Mouse (Mus musculus) heart, embryonic 11.5 days (tissue): ENCODE data around the gene Cdc73. TPM values are rescaled to one million over a fixed set of nuclear protein-coding genes. Genes with fewer than 3 reads are reported as not detected.

ENCODE experiments used
- ATAC-seq: fragments of 200-750 bp; cut with Nextera tagmentation; replicated peaks from 2 replicates; pipeline ENCODE4 v1.8.0; 2017; ENCODE audit warnings: moderate library complexity; ENCODE audit not compliant: insufficient number of reproducible peaks, low FRiP score, low TSS enrichment
- H3K27ac ChIP-seq: fragments of 300-500 bp; sonication (generic); 2 replicates; pipeline ENCODE4 v1.5.1; 2014; ENCODE audit warnings: mild to moderate bottlenecking, low read depth, low read length
- H3K27me3 ChIP-seq: fragments of 300-500 bp; sonication (generic); 2 replicates; pipeline ENCODE4 v1.6.1; 2014; ENCODE audit warnings: mild to moderate bottlenecking, low read length, mixed read lengths; ENCODE audit not compliant: control insufficient read depth, insufficient read depth
- H3K36me3 ChIP-seq: fragments of 300-500 bp; sonication (generic); 2 replicates; pipeline ENCODE4 v1.6.1; 2014; ENCODE audit warnings: mild to moderate bottlenecking, low read length, moderate library complexity, mixed read lengths; ENCODE audit not compliant: control insufficient read depth, insufficient read depth
- H3K4me1 ChIP-seq: fragments of 300-500 bp; sonication (generic); 2 replicates; pipeline ENCODE4 v1.6.1; 2014; ENCODE audit warnings: low read length; ENCODE audit not compliant: control insufficient read depth, insufficient read depth
- H3K4me2 ChIP-seq: fragments of 300-500 bp; sonication (generic); 2 replicates; pipeline ENCODE4 v1.6.1; 2014; ENCODE audit warnings: mild to moderate bottlenecking, moderate library complexity
- H3K4me3 ChIP-seq: fragments of 300-500 bp; sonication (generic); 2 replicates; pipeline ENCODE4 v1.5.1; 2014; ENCODE audit warnings: low read depth, low read length
- H3K9ac ChIP-seq: fragments of 300-500 bp; sonication (generic); 2 replicates; pipeline ENCODE4 v1.6.1; 2014; ENCODE audit warnings: mild to moderate bottlenecking, low read depth, low read length, moderate library complexity
- H3K9me3 ChIP-seq: fragments of 300-500 bp; sonication (generic); replicated peaks from 2 replicates; pipeline ENCODE4 v1.6.1; 2016; ENCODE audit warnings: low read length; ENCODE audit not compliant: control insufficient read depth
- WGBS: fragments of 180-500 bp; shearing (Covaris S2); extraction: QIAGEN DNeasy Blood & Tissue Kit; methylation state at CpG from one replicate; pipeline ENCODE4 v1.1.7; 2014; ENCODE audit not compliant: insufficient replicate concordance; 5-methylcytosine and 5-hydroxymethylcytosine counted together
- polyA plus RNA-seq: library from polyadenylated mRNA; unstranded; fragments of >200 nt; fragmentation: Nextera tagmentation; extraction: Ambion mirVana; gene quantifications from 2 replicates; pipeline ENCODE4 v1.2.1, GENCODE M21; 2014

Cdc73 gene
- polyA plus RNA-seq, 1 experiment from 2014 or later = 19.4 TPM

GRCm38 (mm10) chr1:143555533-143555932, 147.2 kb downstream of the Cdc73 start:
- no peaks in the 10 kb centered on the region for H3K9me3 ChIP-seq
- H3K27me3 ChIP-seq = no peaks in the 10 kb centered on the region
- no peak overlapping the region for H3K9ac ChIP-seq
- no peaks in the 10 kb centered on the region for H3K4me1 ChIP-seq
- H3K36me3 ChIP-seq = no peaks in the 10 kb centered on the region
- no peak for ATAC-seq
- no peak overlapping the region for H3K4me3 ChIP-seq
- no peak overlapping the region for H3K4me2 ChIP-seq
- WGBS = 37% methylated on average over 1 of the region's 1 CpGs
- no peak overlapping the region for H3K27ac ChIP-seq

DNA sequence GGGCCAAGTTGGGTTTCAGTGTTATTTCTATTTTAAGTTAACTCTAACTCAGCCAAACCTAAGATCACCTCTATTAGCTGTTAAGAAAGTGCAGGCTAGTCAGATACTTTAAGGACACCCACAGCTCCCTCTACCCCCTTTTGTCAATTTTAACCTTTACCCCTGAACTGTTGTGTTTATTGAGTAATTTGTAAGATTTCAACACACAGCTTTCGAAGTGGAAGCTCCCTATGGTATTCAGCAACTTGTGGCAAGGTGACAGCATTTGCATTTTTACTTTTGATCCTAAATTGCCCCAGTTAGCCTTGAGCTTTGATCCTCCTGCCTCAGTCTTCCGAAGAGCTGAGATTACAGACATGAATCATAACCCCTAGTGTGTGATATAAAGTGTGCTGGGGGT, 148.1 kb downstream of the Cdc73 start:
- no peaks in the 10 kb centered on the region for H3K9me3 ChIP-seq
- no peaks in the 10 kb centered on the region for H3K4me1 ChIP-seq
- no peaks in the 10 kb centered on the region for H3K36me3 ChIP-seq
- H3K27ac ChIP-seq = no peak overlapping the region
- ATAC-seq = no peak
- H3K9ac ChIP-seq = no peak overlapping the region
- H3K27me3 ChIP-seq = no peaks in the 10 kb centered on the region
- no peak overlapping the region for H3K4me2 ChIP-seq
- no peak overlapping the region for H3K4me3 ChIP-seq
- WGBS = 58% methylated on average over 2 of the region's 2 CpGs

Other genes starting within 250 kb of the Cdc73 start
- gene B3galt2, start 62.2 kb downstream of the Cdc73 start, polyA plus RNA-seq = 0.21 and 0.27 TPM in 2 replicates
- gene Glrx2, start 13.4 kb upstream of the Cdc73 start, polyA plus RNA-seq = 66.8 and 70.3 TPM in 2 replicates
- gene Trove2, start 74.2 kb upstream of the Cdc73 start, polyA plus RNA-seq = 13.2 and 16.7 TPM in 2 replicates
- 66.9 and 68.1 TPM in 2 replicates for gene Uchl5, start 74.4 kb upstream of the Cdc73 start, polyA plus RNA-seq